Mouse (Mus musculus) heart, embryonic 11.5 days (tissue): ENCODE results near the gene Slc7a10. TPM values are rescaled to one million over a fixed set of nuclear protein-coding genes. Genes with fewer than 3 reads are reported as not detected.

Experiments
- ATAC-seq: fragments of 200-750 bp; cut with Nextera tagmentation; replicated peaks from 2 replicates; pipeline ENCODE4 v1.8.0; 2017; ENCODE audit warnings: moderate library complexity; ENCODE audit not compliant: insufficient number of reproducible peaks, low FRiP score, low TSS enrichment
- H3K27ac ChIP-seq: fragments of 300-500 bp; sonication (generic); 2 replicates; pipeline ENCODE4 v1.5.1; 2014; ENCODE audit warnings: mild to moderate bottlenecking, low read depth, low read length
- H3K27me3 ChIP-seq: fragments of 300-500 bp; sonication (generic); 2 replicates; pipeline ENCODE4 v1.6.1; 2014; ENCODE audit warnings: mild to moderate bottlenecking, low read length, mixed read lengths; ENCODE audit not compliant: control insufficient read depth, insufficient read depth
- H3K36me3 ChIP-seq: fragments of 300-500 bp; sonication (generic); 2 replicates; pipeline ENCODE4 v1.6.1; 2014; ENCODE audit warnings: mild to moderate bottlenecking, low read length, moderate library complexity, mixed read lengths; ENCODE audit not compliant: control insufficient read depth, insufficient read depth
- H3K4me1 ChIP-seq: fragments of 300-500 bp; sonication (generic); 2 replicates; pipeline ENCODE4 v1.6.1; 2014; ENCODE audit warnings: low read length; ENCODE audit not compliant: control insufficient read depth, insufficient read depth
- H3K4me2 ChIP-seq: fragments of 300-500 bp; sonication (generic); 2 replicates; pipeline ENCODE4 v1.6.1; 2014; ENCODE audit warnings: mild to moderate bottlenecking, moderate library complexity
- H3K4me3 ChIP-seq: fragments of 300-500 bp; sonication (generic); 2 replicates; pipeline ENCODE4 v1.5.1; 2014; ENCODE audit warnings: low read depth, low read length
- H3K9ac ChIP-seq: fragments of 300-500 bp; sonication (generic); 2 replicates; pipeline ENCODE4 v1.6.1; 2014; ENCODE audit warnings: mild to moderate bottlenecking, low read depth, low read length, moderate library complexity
- H3K9me3 ChIP-seq: fragments of 300-500 bp; sonication (generic); replicated peaks from 2 replicates; pipeline ENCODE4 v1.6.1; 2016; ENCODE audit warnings: low read length; ENCODE audit not compliant: control insufficient read depth
- WGBS: fragments of 180-500 bp; shearing (Covaris S2); extraction: QIAGEN DNeasy Blood & Tissue Kit; methylation state at CpG from one replicate; pipeline ENCODE4 v1.1.7; 2014; ENCODE audit not compliant: insufficient replicate concordance; 5-methylcytosine and 5-hydroxymethylcytosine counted together
- polyA plus RNA-seq: library from polyadenylated mRNA; unstranded; fragments of >200 nt; fragmentation: Nextera tagmentation; extraction: Ambion mirVana; gene quantifications from 2 replicates; pipeline ENCODE4 v1.2.1, GENCODE M21; 2014

The Slc7a10 gene
- polyA plus RNA-seq, 1 experiment from 2014 or later = 0.89 TPM

GRCm38 (mm10) chr7:35146269-35146668, 39.9 kb upstream of the Slc7a10 start:
- Histone ChIP-seq H3K9ac (no peak overlapping the region), H3K4me3 (no peak overlapping the region), H3K27me3 (no peaks in the 10 kb centered on the region), H3K9me3 (no peaks in the 10 kb centered on the region), H3K36me3 (no peaks in the 10 kb centered on the region), H3K4me2 (no peak overlapping the region), H3K4me1 (no peaks in the 10 kb centered on the region), H3K27ac (no peak overlapping the region)
- ATAC-seq = no peak
- WGBS = 80% methylated on average over 10 of the region's 10 CpGs

- ATAC-seq = no peak
- Histone ChIP-seq H3K9ac (no peak overlapping the region), H3K9me3 (no peaks in the 10 kb centered on the region), H3K27me3 (peaks cover 3% of the 10 kb centered on the region; the same call in 1 of the 2 replicates), H3K4me3 (no peak overlapping the region), H3K4me2 (no peak overlapping the region), H3K36me3 (no peaks in the 10 kb centered on the region), H3K4me1 (no peaks in the 10 kb centered on the region), H3K27ac (no peak overlapping the region)
- WGBS = 40% methylated on average over 15 of the region's 15 CpGs
These were observed 36.4 kb upstream of the Slc7a10 start for GRCm38 (mm10) chr7:35149616-35150433.

GRCm38 (mm10) chr7:35150860-35151259, 35.3 kb upstream of the Slc7a10 start:
- no peak for ATAC-seq
- no peak overlapping the region for H3K27ac ChIP-seq
- no peak overlapping the region for H3K4me2 ChIP-seq
- peaks cover 3% of the 10 kb centered on the region; the same call in 1 of the 2 replicates for H3K27me3 ChIP-seq
- no peak overlapping the region for H3K4me3 ChIP-seq
- H3K9ac ChIP-seq = no peak overlapping the region
- H3K36me3 ChIP-seq = no peaks in the 10 kb centered on the region
- 70% methylated on average over 5 of the region's 5 CpGs for WGBS
- no peaks in the 10 kb centered on the region for H3K9me3 ChIP-seq
- no peaks in the 10 kb centered on the region for H3K4me1 ChIP-seq

DNA sequence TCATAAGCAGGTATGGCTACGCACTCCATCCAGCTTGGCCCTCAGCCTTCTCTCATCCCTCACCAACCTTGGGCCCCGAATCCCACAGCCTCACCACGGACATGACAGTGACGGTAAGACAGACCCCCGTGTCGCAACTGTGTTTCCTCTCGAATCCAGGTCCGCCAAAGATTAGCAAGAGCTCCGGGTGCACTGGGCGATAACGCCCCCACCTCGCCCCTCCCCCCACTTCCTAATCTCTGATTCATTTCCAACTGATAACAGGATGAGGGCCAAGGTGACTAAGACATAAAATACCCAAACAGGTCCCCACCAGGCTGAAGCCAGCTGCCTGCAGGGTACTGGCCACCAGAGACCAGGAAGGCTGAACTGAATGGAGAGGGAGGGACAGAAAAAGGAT, 31.7 kb upstream of the Slc7a10 start:
- Histone ChIP-seq H3K36me3 (no peaks in the 10 kb centered on the region), H3K9ac (no peak overlapping the region), H3K9me3 (no peaks in the 10 kb centered on the region), H3K4me1 (no peaks in the 10 kb centered on the region), H3K27me3 (peaks cover 3% of the 10 kb centered on the region; the same call in 1 of the 2 replicates), H3K4me2 (no peak overlapping the region), H3K27ac (no peak overlapping the region), H3K4me3 (no peak overlapping the region)
- WGBS = 56% methylated on average over 12 of the region's 12 CpGs
- ATAC-seq = no peak

GRCm38 (mm10) chr7:35156561-35157477, 29.4 kb upstream of the Slc7a10 start:
- Histone ChIP-seq H3K4me3 (no peak overlapping the region), H3K4me1 (no peaks in the 10 kb centered on the region), H3K27ac (no peak overlapping the region), H3K9me3 (no peaks in the 10 kb centered on the region), H3K4me2 (no peak overlapping the region), H3K27me3 (peaks cover 3% of the 10 kb centered on the region; the same call in 1 of the 2 replicates), H3K9ac (no peak overlapping the region), H3K36me3 (no peaks in the 10 kb centered on the region)
- WGBS = 63% methylated on average over 16 of the region's 16 CpGs
- no peak for ATAC-seq

DNA sequence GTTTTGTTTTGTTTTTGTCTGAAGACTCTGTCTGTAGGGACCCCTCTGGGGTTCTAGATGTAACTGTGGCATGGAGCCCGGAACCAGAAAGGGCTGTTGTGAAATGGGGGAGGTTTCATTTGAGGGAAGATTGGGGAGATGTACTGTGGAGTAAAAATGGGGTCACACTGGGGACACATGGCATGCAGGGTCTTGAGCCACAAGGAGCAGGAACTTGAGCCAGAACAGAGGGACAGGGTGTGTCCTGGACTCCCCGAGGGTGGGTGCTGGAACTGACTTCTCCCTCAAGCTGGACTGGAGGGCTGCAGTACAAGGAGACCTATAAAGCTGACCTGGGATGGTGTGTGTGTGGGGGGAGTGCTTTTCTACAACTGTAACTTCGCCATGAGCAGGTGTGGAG, 28.7 kb upstream of the Slc7a10 start:
- Histone ChIP-seq H3K4me3 (no peak overlapping the region), H3K27ac (no peak overlapping the region), H3K4me2 (no peak overlapping the region), H3K9ac (no peak overlapping the region), H3K27me3 (no peaks in the 10 kb centered on the region), H3K36me3 (no peaks in the 10 kb centered on the region), H3K4me1 (no peaks in the 10 kb centered on the region), H3K9me3 (no peaks in the 10 kb centered on the region)
- 60% methylated on average over 3 of the region's 3 CpGs for WGBS
- ATAC-seq = no peak

DNA sequence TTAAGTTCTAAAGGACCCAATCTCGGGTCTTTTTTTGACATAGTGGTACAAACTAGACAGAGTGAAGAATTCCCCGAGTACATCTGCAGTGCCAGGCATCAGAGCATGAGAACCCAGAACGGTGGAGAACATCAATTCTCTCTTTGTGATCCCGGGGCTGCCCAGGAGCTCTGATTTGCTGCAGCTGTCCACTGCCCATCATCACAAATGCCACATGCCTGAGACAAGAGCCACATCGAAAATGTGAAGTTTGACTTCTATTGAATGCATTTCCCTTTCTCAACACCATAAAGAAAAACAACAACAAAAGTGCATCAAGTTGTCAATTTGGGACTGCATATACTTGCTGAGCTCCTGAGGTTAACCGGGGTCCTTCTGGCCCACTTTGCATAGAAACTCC, 23.7 kb upstream of the Slc7a10 start:
- Histone ChIP-seq H3K4me2 (no peak overlapping the region), H3K4me3 (no peak overlapping the region), H3K36me3 (no peaks in the 10 kb centered on the region), H3K9me3 (no peaks in the 10 kb centered on the region), H3K9ac (no peak overlapping the region), H3K4me1 (no peaks in the 10 kb centered on the region), H3K27me3 (no peaks in the 10 kb centered on the region), H3K27ac (no peak overlapping the region)
- WGBS = 71% methylated on average over 6 of the region's 6 CpGs
- ATAC-seq = no peak

DNA sequence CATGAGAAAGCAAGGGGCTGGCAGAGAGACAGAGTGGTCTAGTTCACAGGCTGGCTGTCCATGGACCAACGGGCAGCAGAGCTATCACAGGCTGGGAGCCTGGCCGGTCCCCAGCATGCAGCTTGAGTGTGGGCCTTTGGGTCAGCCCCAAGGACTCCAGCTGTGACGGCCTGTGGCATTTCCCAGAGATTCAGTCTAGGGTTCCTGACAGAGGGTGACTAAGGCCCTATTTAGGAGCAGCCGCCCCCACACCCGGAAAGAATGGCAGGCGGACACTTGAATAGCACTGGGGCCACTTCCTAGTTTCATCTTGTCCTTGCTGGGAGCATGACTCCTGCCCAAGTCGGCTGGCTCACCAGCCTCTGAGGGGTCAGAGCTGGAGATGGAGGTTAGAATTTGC, 22.6 kb upstream of the Slc7a10 start:
- Histone ChIP-seq H3K4me1 (no peaks in the 10 kb centered on the region), H3K9me3 (no peaks in the 10 kb centered on the region), H3K27ac (no peak overlapping the region), H3K4me3 (no peak overlapping the region), H3K36me3 (no peaks in the 10 kb centered on the region), H3K9ac (no peak overlapping the region), H3K27me3 (0 out of 2 replicates have a peak, but pooled peaks cover under 1% of the 10 kb centered on the region), H3K4me2 (no peak overlapping the region)
- 70% methylated on average over 7 of the region's 7 CpGs for WGBS
- no peak for ATAC-seq
